Mouse (Mus musculus) ES-Bruce4 (cell line): Measurements from ENCODE around the gene Ctxn1.

ENCODE experiments used
- CTCF ChIP-seq: IDR thresholded peaks from one replicate; pipeline ENCODE4 v1.8.1; 2011; ENCODE audit warnings: low read depth, low read length
- EP300 ChIP-seq: IDR thresholded peaks from 2 replicates; pipeline ENCODE4 v1.6.1; 2011; ENCODE audit warnings: low read depth, low read length; ENCODE audit not compliant: insufficient read depth
- POLR2A ChIP-seq: IDR thresholded peaks from one replicate; pipeline ENCODE4 v1.8.1; 2011; ENCODE audit warnings: low read length; ENCODE audit not compliant: insufficient read depth

DNA sequence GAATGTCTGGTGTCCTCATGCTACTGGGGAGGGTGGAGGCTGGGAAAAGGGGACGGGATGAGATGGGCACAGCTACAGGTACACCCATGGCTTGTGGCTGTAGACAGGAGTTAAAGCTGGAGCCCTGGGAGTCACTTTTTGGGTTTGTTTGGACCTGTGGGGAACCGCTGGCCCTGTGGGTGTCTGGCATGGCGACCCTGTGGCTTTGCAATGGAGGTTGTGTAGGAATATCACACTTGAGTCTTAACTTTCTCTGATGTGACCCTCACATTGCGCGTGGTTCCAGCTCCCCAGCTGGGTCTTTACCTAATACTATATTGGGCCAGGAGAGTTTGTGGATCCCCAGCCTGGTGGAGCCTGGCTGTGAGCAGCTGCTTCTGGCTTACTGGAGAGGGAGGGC, 14.0 kb downstream of the Ctxn1 start:
- TF ChIP-seq CTCF (no peak), EP300 (no peak), POLR2A (no peak)
